10 mouse cellular contexts compared by ENCODE assay signal in the genomic region with DNA sequence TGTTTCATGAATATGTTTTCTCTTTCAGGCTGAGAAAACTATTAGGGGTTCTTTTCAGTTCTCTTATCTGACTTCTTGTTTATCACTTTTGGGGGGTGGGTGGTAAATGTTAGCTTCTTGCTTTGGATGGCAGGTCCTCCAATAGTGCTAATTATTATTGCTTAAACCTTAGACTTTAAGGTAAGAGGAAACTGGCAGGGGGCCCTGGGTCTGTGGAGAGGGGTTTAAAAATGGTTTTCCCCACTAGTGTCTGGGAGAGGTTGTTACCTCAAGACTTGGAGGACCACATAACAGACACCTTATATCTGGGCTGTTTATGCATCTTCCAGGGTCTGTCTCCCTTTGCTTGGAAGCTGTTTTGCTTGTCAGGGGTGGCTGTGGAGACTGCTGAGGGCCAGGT. TPM values are rescaled to one million over a fixed set of nuclear protein-coding genes. Genes with fewer than 3 reads are reported as not detected.
A peak's percentile ranks its signal among the peaks of the same experiment; 100 is the strongest.
DNase-seq lines count a peak whose midpoint lies in the region; ATAC-seq and TF ChIP-seq lines count a peak whose summit lies in the region.
"Had no signal": no experiment of that assay in that cellular context is flagged by ENCODE, and none has a peak within 500 bp of the region (broad histone marks: within the 10 kb centered on the region; RNA-seq: fewer than 3 reads in every experiment).

No protein-coding gene starts in this region.

- no peak for ATAC-seq in kidney, embryonic 16.5 days (ENCODE audit: low FRiP score, low TSS enrichment)
- ATAC-seq in embryonic facial prominence, embryonic 15.5 days (ENCODE audit: insufficient number of reproducible peaks, low FRiP score, low TSS enrichment, low read depth) = no peak
- ATAC-seq in intestine, embryonic 15.5 days = no peak

- H3K4me3 ChIP-seq in kidney, embryonic 16.5 days (ENCODE audit: low read length) = peak overlapping the region; percentile 97
- no peak overlapping the region; the same call in 1 of the 2 replicates for H3K4me3 ChIP-seq in embryonic facial prominence, embryonic 15.5 days (replicated peaks)
- no peak overlapping the region for H3K4me3 ChIP-seq in intestine, embryonic 15.5 days (replicated peaks)
- H3K4me3 ChIP-seq in myocyte = peak overlapping the region; percentile 70

- peaks cover 12% of the 10 kb centered on the region; the same call in 1 of the 2 replicates for H3K36me3 ChIP-seq in kidney, embryonic 16.5 days (ENCODE audit: insufficient read depth, low read length)
- H3K36me3 ChIP-seq in embryonic facial prominence, embryonic 15.5 days = peaks cover 17% of the 10 kb centered on the region
- H3K36me3 ChIP-seq in intestine, embryonic 15.5 days = 0 out of 2 replicates have a peak, but pooled peaks cover 2% of the 10 kb centered on the region
- no peaks in the 10 kb centered on the region for H3K36me3 ChIP-seq in myocyte (ENCODE audit: control insufficient read depth, insufficient read depth)

- H3K27ac ChIP-seq in kidney, embryonic 16.5 days (ENCODE audit: low read length) = no peak overlapping the region
- H3K27ac ChIP-seq in embryonic facial prominence, embryonic 15.5 days (replicated peaks) = no peak overlapping the region
- H3K27ac ChIP-seq in intestine, embryonic 15.5 days = no peak overlapping the region

- peak overlapping the region; percentile 90 for H3K4me2 ChIP-seq in kidney, embryonic 16.5 days (replicated peaks; ENCODE audit: low read depth, low read length)
- peak overlapping the region; percentile 77 for H3K4me2 ChIP-seq in embryonic facial prominence, embryonic 15.5 days (replicated peaks)
- H3K4me2 ChIP-seq in intestine, embryonic 15.5 days (replicated peaks) = peak overlapping the region; percentile 77
- peak overlapping the region; percentile 76 for H3K4me2 ChIP-seq in myocyte (ENCODE audit: low read depth)

- H3ac ChIP-seq in myocyte (ENCODE audit: control insufficient read depth, insufficient read length) = no peak overlapping the region

- no peaks in the 10 kb centered on the region for H3K27me3 ChIP-seq in kidney, embryonic 16.5 days (ENCODE audit: insufficient read depth, low read length)
- H3K27me3 ChIP-seq in embryonic facial prominence, embryonic 15.5 days = no peaks in the 10 kb centered on the region
- no peaks in the 10 kb centered on the region for H3K27me3 ChIP-seq in intestine, embryonic 15.5 days (replicated peaks)
- no peaks in the 10 kb centered on the region for H3K27me3 ChIP-seq in myocyte (ENCODE audit: control insufficient read depth, insufficient read depth, insufficient read length)

- H3K4me1 ChIP-seq in kidney, embryonic 16.5 days (ENCODE audit: insufficient read depth, low read length) = peaks cover 61% of the 10 kb centered on the region
- peaks cover 62% of the 10 kb centered on the region for H3K4me1 ChIP-seq in embryonic facial prominence, embryonic 15.5 days
- H3K4me1 ChIP-seq in intestine, embryonic 15.5 days (replicated peaks) = peaks cover 30% of the 10 kb centered on the region

- peaks cover 40% of the 10 kb centered on the region for H3K79me2 ChIP-seq in myocyte (ENCODE audit: control insufficient read depth, insufficient read depth)

- DNase-seq in kidney, postnatal 10 days = no peak
- DNase-seq in spleen, postnatal 10 days (ENCODE audit: low spot score in 2 of 2) = no peak
- DNase-seq in adrenal gland, postnatal 4 days (ENCODE audit: low spot score in 2 of 2) = no peak
- DNase-seq in urinary bladder, postnatal 10 days (ENCODE audit: low spot score) = no peak
- DNase-seq: gastrocnemius, postnatal 25 days; spleen, adult 18-20 months had no signal

- H3K9me3 ChIP-seq in kidney, embryonic 16.5 days (ENCODE audit: low read length) = no peaks in the 10 kb centered on the region
- H3K9me3 ChIP-seq in embryonic facial prominence, embryonic 15.5 days (replicated peaks) = no peaks in the 10 kb centered on the region
- no peaks in the 10 kb centered on the region for H3K9me3 ChIP-seq in intestine, embryonic 15.5 days

- peak overlapping the region; percentile 42; the same call in 1 of the 2 replicates for H3K9ac ChIP-seq in kidney, embryonic 16.5 days (replicated peaks; ENCODE audit: low read length)
- no peak overlapping the region for H3K9ac ChIP-seq in embryonic facial prominence, embryonic 15.5 days
- H3K9ac ChIP-seq in intestine, embryonic 15.5 days = no peak overlapping the region

- TF ChIP-seq POLR2A in myocyte (IDR thresholded peaks at IDR 0.05; ENCODE audit: insufficient read length, low read depth) = no peak

TF ChIP-seq in myocyte, 11 proteins besides CTCF, POLR2A, EP300 and RAD21:
- TF ChIP-seq USF1 (IDR thresholded peaks at IDR 0.05; ENCODE audit: low read depth) = no peak
- TF ChIP-seq SRF (IDR thresholded peaks at IDR 0.05; ENCODE audit: control insufficient read depth, insufficient read length, low read depth) = no peak
- no peak for TF ChIP-seq MYOD1 (IDR thresholded peaks at IDR 0.05; ENCODE audit: control insufficient read depth in 1 of 3, insufficient read length in 2 of 3, low read depth in 2 of 3)
- no peak for TF ChIP-seq POLR2AphosphoS2 (IDR thresholded peaks at IDR 0.05; ENCODE audit: insufficient read length, low read depth)
- no peak for TF ChIP-seq CEBPB (IDR thresholded peaks at IDR 0.05; ENCODE audit: insufficient read depth, poor library complexity, severe bottlenecking)
- TF ChIP-seq TCF12 (IDR thresholded peaks at IDR 0.05; ENCODE audit: insufficient read depth, poor library complexity, severe bottlenecking) = no peak
- TF ChIP-seq MYOG (IDR thresholded peaks at IDR 0.05; ENCODE audit: control insufficient read depth in 1 of 3, insufficient read depth in 1 of 3, insufficient read length in 2 of 3, low read depth in 2 of 3) = no peak
- no peak for TF ChIP-seq E2F4 (IDR thresholded peaks at IDR 0.05; ENCODE audit: insufficient read depth)
- TF ChIP-seq MAX (IDR thresholded peaks at IDR 0.05; ENCODE audit: low read depth) = no peak
- TF ChIP-seq TCF3 (IDR thresholded peaks at IDR 0.05; ENCODE audit: insufficient read length, low read depth) = no peak
- no peak for TF ChIP-seq REST (IDR thresholded peaks at IDR 0.05; ENCODE audit: insufficient read depth, insufficient read length)

RNA-seq across cellular contexts. Expression of gene Banp, which starts 2.6 kb away (rescaled TPM):
- 50.7 TPM in 2 replicates for polyA plus RNA-seq in kidney, embryonic 16.5 days (2015; fragmentation: Nextera tagmentation; extraction: Ambion mirVana)
- polyA plus RNA-seq in embryonic facial prominence, embryonic 15.5 days (2015; fragmentation: Nextera tagmentation; extraction: Ambion mirVana) = 46.3 and 48.5 TPM in 2 replicates
- 32.4 and 34.1 TPM in 2 replicates for polyA plus RNA-seq in intestine, embryonic 15.5 days (2015; fragmentation: Nextera tagmentation; extraction: Ambion mirVana)
- polyA plus RNA-seq in myocyte (2012; fragmentation: generic; extraction: Trizol) = 30.3 TPM
- 10 to 100 TPM; 14.0 to 15.7 TPM for total RNA-seq in adrenal gland, postnatal 4 days (2021)

RNA-seq across cellular contexts. Expression of gene Car5a, which starts 7.4 kb away (rescaled TPM):
- polyA plus RNA-seq in kidney, embryonic 16.5 days (2015; fragmentation: Nextera tagmentation; extraction: Ambion mirVana) = not detected in 2 replicates
- 0.13 TPM in 1 of 2 replicates, not detected in the other for polyA plus RNA-seq in embryonic facial prominence, embryonic 15.5 days (2015; fragmentation: Nextera tagmentation; extraction: Ambion mirVana)
- polyA plus RNA-seq in intestine, embryonic 15.5 days (2015; fragmentation: Nextera tagmentation; extraction: Ambion mirVana) = 0.21 and 0.33 TPM in 2 replicates
- polyA plus RNA-seq in myocyte (2012; fragmentation: generic; extraction: Trizol) = not detected
- under 1 TPM in 1 of 2 experiments, not detected in 1; 0.76 TPM for total RNA-seq in adrenal gland, postnatal 4 days (2021)
- total RNA-seq: gastrocnemius, postnatal 25 days had no signal

RNA-seq across cellular contexts. Expression of gene Slc7a5, which starts 44.6 kb away (rescaled TPM):
- polyA plus RNA-seq in kidney, embryonic 16.5 days (2015; fragmentation: Nextera tagmentation; extraction: Ambion mirVana) = 15.1 and 17.0 TPM in 2 replicates
- polyA plus RNA-seq in embryonic facial prominence, embryonic 15.5 days (2015; fragmentation: Nextera tagmentation; extraction: Ambion mirVana) = 31.0 and 31.9 TPM in 2 replicates
- polyA plus RNA-seq in intestine, embryonic 15.5 days (2015; fragmentation: Nextera tagmentation; extraction: Ambion mirVana) = 17.9 and 18.1 TPM in 2 replicates
- polyA plus RNA-seq in myocyte (2012; fragmentation: generic; extraction: Trizol) = 612 TPM
- total RNA-seq in adrenal gland, postnatal 4 days (2021) = 10 to 100 TPM; 56.2 to 59.0 TPM

Comparison
In these comparisons a context has a peak if more than half of its experiments do, and no peak if none do; other contexts are left out.
1. H3K4me3 ChIP-seq: peak in kidney, embryonic 16.5 days (single experiment) and myocyte (single experiment); none in embryonic facial prominence, embryonic 15.5 days (single experiment) and intestine, embryonic 15.5 days (single experiment).
2. RNA of gene Slc7a5, which starts 44.6 kb away (polyA plus RNA-seq): 612 TPM in myocyte (single experiment); 31.0 to 31.9 TPM in embryonic facial prominence, embryonic 15.5 days, 17.9 to 18.1 TPM in intestine, embryonic 15.5 days and 15.1 to 17.0 TPM in kidney, embryonic 16.5 days; every median in the first group is over 10 times any median in the second.
3. Peak in every context shown above with its lines, with median percentiles within 50 percentile points of each other: H3K4me2 ChIP-seq.